Mouse (Mus musculus) intestine, embryonic 14.5 days (tissue): ENCODE results near the gene Meis2. TPM values are rescaled to one million over a fixed set of nuclear protein-coding genes. Genes with fewer than 3 reads are reported as not detected.
A peak's percentile ranks its signal among the peaks of the same experiment; 100 is the strongest.

Experiments
- ATAC-seq: fragments of 200-750 bp; cut with Nextera tagmentation; replicated peaks from 2 replicates; pipeline ENCODE4 v1.8.0; 2017; ENCODE audit warnings: low read depth, moderate number of reproducible peaks, moderate TSS enrichment, moderate library complexity; ENCODE audit not compliant: low FRiP score, low TSS enrichment
- DNase-seq: peaks from one replicate; pipeline ENCODE4 v3.0.0-alpha.2; 2018; ENCODE audit warnings: low spot score
- H3K27ac ChIP-seq: fragments of 300-500 bp; sonication (generic); 2 replicates; pipeline ENCODE4 v1.5.1; 2014; ENCODE audit warnings: low read depth, mild to moderate bottlenecking, control low read depth
- H3K27me3 ChIP-seq: fragments of 300-500 bp; sonication (generic); replicated peaks from 2 replicates; pipeline ENCODE4 v1.6.1; 2014; ENCODE audit warnings: low read length, control low read depth; ENCODE audit not compliant: control insufficient read depth, insufficient read depth
- H3K36me3 ChIP-seq: fragments of 300-500 bp; sonication (generic); 2 replicates; pipeline ENCODE4 v1.6.1; 2014; ENCODE audit warnings: low read length, control low read depth; ENCODE audit not compliant: control insufficient read depth, insufficient read depth
- H3K4me1 ChIP-seq: fragments of 300-500 bp; sonication (generic); replicated peaks from 2 replicates; pipeline ENCODE4 v1.6.1; 2014; ENCODE audit warnings: low read length, control low read depth, mixed read lengths; ENCODE audit not compliant: control insufficient read depth, insufficient read depth
- H3K4me2 ChIP-seq: fragments of 300-500 bp; sonication (generic); 2 replicates; pipeline ENCODE4 v1.6.1; 2014; ENCODE audit warnings: low read length
- H3K4me3 ChIP-seq: fragments of 300-500 bp; sonication (generic); 2 replicates; pipeline ENCODE4 v1.5.1; 2014; ENCODE audit warnings: low read depth, low read length, control low read depth, mixed read lengths
- H3K9ac ChIP-seq: fragments of 300-500 bp; sonication (generic); 2 replicates; pipeline ENCODE4 v1.6.1; 2014; ENCODE audit warnings: mild to moderate bottlenecking, low read length
- H3K9me3 ChIP-seq: fragments of 300-500 bp; sonication (generic); 2 replicates; pipeline ENCODE4 v1.6.1; 2016; ENCODE audit warnings: low read length, control low read depth; ENCODE audit not compliant: control insufficient read depth
- WGBS: fragments of 180-500 bp; shearing (Covaris S2); extraction: QIAGEN DNeasy Blood & Tissue Kit; methylation state at CpG from one replicate; pipeline ENCODE4 v1.1.7; 2014; 5-methylcytosine and 5-hydroxymethylcytosine counted together
- polyA plus RNA-seq: library from polyadenylated mRNA; unstranded; fragments of >200 nt; fragmentation: Nextera tagmentation; extraction: Ambion mirVana; gene quantifications from 2 replicates; pipeline ENCODE4 v1.2.1, GENCODE M21; 2014

Gene Meis2
- polyA plus RNA-seq, 1 experiment from 2014 or later, result 67.3 TPM

GRCm38 (mm10) chr2:115853221-115853620, 212.4 kb downstream of the Meis2 start:
- no peak overlapping the region for H3K4me3 ChIP-seq
- ATAC-seq, result no peak
- no peaks in the 10 kb centered on the region for H3K9me3 ChIP-seq
- H3K4me2 ChIP-seq, result no peak overlapping the region
- no peak overlapping the region for H3K27ac ChIP-seq
- no peak overlapping the region for H3K9ac ChIP-seq
- H3K27me3 ChIP-seq, result peaks cover 30% of the 10 kb centered on the region
- peaks cover 20% of the 10 kb centered on the region for H3K4me1 ChIP-seq
- no peaks in the 10 kb centered on the region for H3K36me3 ChIP-seq
- no peak for DNase-seq
- WGBS, result 45% methylated on average over 4 of the region's 4 CpGs

DNA sequence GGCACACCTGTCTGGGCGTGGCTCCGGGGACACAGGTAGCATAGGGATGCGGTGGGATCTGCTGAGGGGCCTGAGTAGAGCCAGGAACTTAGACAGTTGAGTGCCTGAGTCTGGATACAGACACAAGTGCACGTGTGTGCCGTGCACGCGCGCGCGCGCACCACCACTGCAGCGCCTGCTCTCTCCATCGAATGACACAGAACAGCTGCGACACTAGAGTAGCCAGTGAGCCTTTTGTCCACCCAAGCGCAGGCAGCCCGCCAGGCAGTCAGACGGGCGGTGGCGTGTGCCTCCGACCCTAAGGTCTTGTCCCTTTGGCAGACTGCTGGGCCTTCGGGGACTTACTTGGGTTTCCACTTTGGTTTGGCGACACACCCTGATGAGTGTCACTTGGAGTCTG, 213.0 kb downstream of the Meis2 start:
- WGBS, result 4% methylated on average over 22 of the region's 22 CpGs
- ATAC-seq, result 0 out of 2 replicates have a peak, but pooled peaks have one; percentile 19
- peaks cover 30% of the 10 kb centered on the region for H3K27me3 ChIP-seq
- H3K4me1 ChIP-seq, result peaks cover 20% of the 10 kb centered on the region
- no peaks in the 10 kb centered on the region for H3K36me3 ChIP-seq
- H3K9ac ChIP-seq, result no peak overlapping the region
- peak overlapping the region; percentile 45 for H3K4me2 ChIP-seq
- no peak overlapping the region; the same call in 1 of the 2 replicates for H3K27ac ChIP-seq
- DNase-seq, result peak; percentile 78
- peak overlapping the region; percentile 18; the same call in 1 of the 2 replicates for H3K4me3 ChIP-seq
- H3K9me3 ChIP-seq, result no peaks in the 10 kb centered on the region

- Histone ChIP-seq H3K27me3 (peaks cover 28% of the 10 kb centered on the region), H3K9me3 (no peaks in the 10 kb centered on the region), H3K4me2 (peak overlapping the region; percentile 45), H3K4me1 (peaks cover 17% of the 10 kb centered on the region), H3K36me3 (no peaks in the 10 kb centered on the region), H3K9ac (no peak overlapping the region), H3K27ac (no peak overlapping the region), H3K4me3 (no peak overlapping the region)
- 31% methylated on average over 11 of the region's 11 CpGs for whole genome bisulfite sequencing
- DNase-seq, result no peak
- ATAC-seq, result no peak
Measured at GRCm38 (mm10) chr2:115852109-115852508, 213.5 kb downstream of the Meis2 start.

GRCm38 (mm10) chr2:115850961-115851360, 214.7 kb downstream of the Meis2 start:
- no peak for ATAC-seq
- H3K9ac ChIP-seq, result no peak overlapping the region

GRCm38 (mm10) chr2:115842821-115843220, 222.8 kb downstream of the Meis2 start:
- no peak for ATAC-seq
- Histone ChIP-seq H3K4me1 (no peaks in the 10 kb centered on the region), H3K27ac (no peak overlapping the region), H3K4me2 (no peak overlapping the region), H3K36me3 (no peaks in the 10 kb centered on the region), H3K9me3 (no peaks in the 10 kb centered on the region), H3K27me3 (no peaks in the 10 kb centered on the region), H3K9ac (no peak overlapping the region), H3K4me3 (no peak overlapping the region)
- DNase-seq, result no peak

More at GRCm38 (mm10) chr2:115850961-115851360, 214.7 kb downstream of the Meis2 start:
- DNase-seq, result no peak
- no peaks in the 10 kb centered on the region for H3K9me3 ChIP-seq
- no peak overlapping the region for H3K27ac ChIP-seq
- H3K27me3 ChIP-seq, result peaks cover 26% of the 10 kb centered on the region
- H3K4me3 ChIP-seq, result no peak overlapping the region
- peaks cover 16% of the 10 kb centered on the region for H3K4me1 ChIP-seq
- WGBS, result 87% methylated on average over 4 of the region's 4 CpGs
- H3K4me2 ChIP-seq, result no peak overlapping the region
- no peaks in the 10 kb centered on the region for H3K36me3 ChIP-seq

DNA sequence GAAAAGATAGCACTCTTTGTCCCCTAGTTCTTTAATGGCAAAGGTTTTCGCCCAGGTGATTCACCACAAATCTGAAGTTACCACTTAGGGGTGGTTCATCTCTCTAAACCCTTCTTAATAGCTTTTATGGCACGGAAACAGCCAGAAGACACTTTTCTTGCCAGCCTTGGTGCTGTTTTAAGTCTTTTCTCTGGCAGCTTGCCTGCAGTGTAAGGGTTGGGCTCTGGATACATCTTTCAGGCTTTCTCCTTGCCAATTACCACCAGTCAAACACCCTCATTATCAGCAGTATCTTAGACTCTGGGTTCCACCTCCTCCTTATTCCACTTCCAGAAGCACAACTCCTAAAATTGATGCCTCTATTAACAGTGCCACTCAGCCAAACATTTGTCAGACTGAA, 229.6 kb downstream of the Meis2 start:
- no peak for DNase-seq
- H3K27ac ChIP-seq, result no peak overlapping the region
- no peaks in the 10 kb centered on the region for H3K27me3 ChIP-seq
- WGBS, result 64% methylated on average over 2 of the region's 2 CpGs
- no peak overlapping the region for H3K9ac ChIP-seq
- H3K36me3 ChIP-seq, result no peaks in the 10 kb centered on the region
- H3K4me3 ChIP-seq, result no peak overlapping the region
- no peak overlapping the region for H3K4me2 ChIP-seq
- no peaks in the 10 kb centered on the region for H3K9me3 ChIP-seq
- no peak for ATAC-seq
- no peaks in the 10 kb centered on the region for H3K4me1 ChIP-seq

DNA sequence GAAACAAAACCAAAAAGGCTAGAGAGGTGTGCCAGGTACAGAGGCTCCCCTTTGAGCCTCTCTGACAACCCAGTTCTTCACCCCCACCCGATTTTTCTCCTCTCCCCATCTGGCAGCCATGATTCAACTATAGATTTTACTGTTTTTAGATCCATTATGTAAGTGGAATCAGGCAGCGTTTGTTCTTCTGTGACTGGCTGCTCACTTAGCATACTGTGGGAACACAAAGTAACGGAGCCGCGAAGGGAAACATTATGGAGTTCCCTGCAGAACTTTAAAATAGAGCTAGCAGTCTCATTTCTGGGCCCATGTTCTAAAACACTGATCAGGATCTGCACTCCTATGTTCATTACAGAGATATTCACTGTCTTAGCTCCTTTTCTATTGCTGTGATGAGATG, 243.3 kb downstream of the Meis2 start:
- no peak overlapping the region for H3K4me3 ChIP-seq
- no peaks in the 10 kb centered on the region for H3K36me3 ChIP-seq
- no peak for ATAC-seq
- DNase-seq, result no peak
- H3K4me2 ChIP-seq, result no peak overlapping the region
- H3K4me1 ChIP-seq, result no peaks in the 10 kb centered on the region
- 88% methylated on average over 5 of the region's 5 CpGs for WGBS
- H3K9ac ChIP-seq, result no peak overlapping the region
- H3K9me3 ChIP-seq, result no peaks in the 10 kb centered on the region
- H3K27ac ChIP-seq, result no peak overlapping the region
- no peaks in the 10 kb centered on the region for H3K27me3 ChIP-seq

DNA sequence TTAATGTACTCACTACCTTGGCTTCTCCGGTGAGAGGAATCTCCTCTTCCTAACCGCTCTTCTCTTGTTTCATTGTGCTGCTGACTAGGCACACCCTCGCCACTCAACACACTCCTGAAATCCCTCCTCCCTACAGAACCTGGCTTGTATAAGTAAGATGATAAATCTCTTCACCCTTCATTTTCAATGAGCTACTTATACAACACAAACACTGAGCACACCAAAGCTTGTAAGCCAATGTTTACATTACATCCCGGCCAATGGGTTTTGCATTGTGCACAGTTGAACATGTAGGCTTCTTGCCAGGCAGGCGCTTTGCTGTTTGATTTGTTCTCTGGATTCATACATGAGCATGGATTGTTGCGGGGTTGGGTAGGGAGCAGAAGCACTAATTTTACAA, 247.7 kb downstream of the Meis2 start:
- no peaks in the 10 kb centered on the region for H3K36me3 ChIP-seq
- DNase-seq (no peak), ATAC-seq (no peak)
- no peak overlapping the region for H3K4me2 ChIP-seq
- no peaks in the 10 kb centered on the region for H3K27me3 ChIP-seq
- H3K4me3 ChIP-seq, result no peak overlapping the region
- 43% methylated on average over 6 of the region's 6 CpGs for WGBS
- no peak overlapping the region for H3K27ac ChIP-seq
- peaks cover 8% of the 10 kb centered on the region; the same call in 1 of the 2 replicates for H3K4me1 ChIP-seq
- no peaks in the 10 kb centered on the region for H3K9me3 ChIP-seq
- no peak overlapping the region for H3K9ac ChIP-seq

DNA sequence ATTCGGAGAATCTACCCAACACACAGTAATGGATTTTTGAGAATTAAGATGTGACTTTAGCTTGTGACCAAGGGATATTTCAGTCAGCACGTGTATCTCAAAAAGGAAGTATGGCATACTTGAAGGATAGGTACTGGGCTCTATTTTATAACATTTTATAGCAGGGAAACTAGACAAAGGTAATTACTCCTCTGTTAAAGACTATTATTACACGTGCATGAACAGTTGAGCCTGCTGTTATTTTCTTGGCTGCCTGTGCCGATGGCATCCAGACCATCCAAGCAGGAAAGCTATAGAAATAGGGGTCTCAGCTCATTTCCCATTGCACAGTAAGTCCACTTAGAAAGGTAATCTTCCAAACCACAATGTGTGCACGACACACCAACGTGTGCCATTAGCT, 251.9 kb downstream of the Meis2 start:
- H3K27ac ChIP-seq, result no peak overlapping the region
- no peak for ATAC-seq

More for the DNA sequence above, 251.9 kb downstream of the Meis2 start:
- DNase-seq, result no peak
- no peak overlapping the region for H3K4me3 ChIP-seq
- 41% methylated on average over 6 of the region's 6 CpGs for WGBS
- H3K4me2 ChIP-seq, result peak overlapping the region; percentile 12
- no peaks in the 10 kb centered on the region for H3K9me3 ChIP-seq
- H3K9ac ChIP-seq, result no peak overlapping the region
- peaks cover 9% of the 10 kb centered on the region; the same call in 1 of the 2 replicates for H3K4me1 ChIP-seq
- H3K36me3 ChIP-seq, result no peaks in the 10 kb centered on the region
- H3K27me3 ChIP-seq, result no peaks in the 10 kb centered on the region
